Mouse (Mus musculus) adrenal gland, postnatal 36 days (tissue): ENCODE data around the gene Olfr520. TPM values are rescaled to one million over a fixed set of nuclear protein-coding genes. Genes with fewer than 3 reads are reported as not detected.
"Not testable (repeated sequence)": the region's sequence is repeated elsewhere in the genome, so short reads cannot be mapped to it uniquely, and the experiment has no call there.

Experiments used
- DNase-seq, 2 experiments: peaks; one replicate each; pipeline ENCODE4 v3.0.0; 2021; ENCODE audit warnings: mixed read lengths in 1 of 2
- long read RNA-seq, 2 experiments: library from polyadenylated mRNA; stranded (forward); transcript quantifications; one replicate each; pipeline ENCODE4 v2.0.0; 2021; ENCODE audit warnings: borderline sequencing depth in 2 of 2
- total RNA-seq, 2 experiments: library from RNA; stranded (reverse); gene quantifications; 2 replicates each; pipeline ENCODE4 v1.2.3; 2021

Gene Olfr520
- not detected for total RNA-seq
- long read RNA-seq, experiment 1 = 0 reads
- long read RNA-seq, experiment 2 = 0 reads

DNA sequence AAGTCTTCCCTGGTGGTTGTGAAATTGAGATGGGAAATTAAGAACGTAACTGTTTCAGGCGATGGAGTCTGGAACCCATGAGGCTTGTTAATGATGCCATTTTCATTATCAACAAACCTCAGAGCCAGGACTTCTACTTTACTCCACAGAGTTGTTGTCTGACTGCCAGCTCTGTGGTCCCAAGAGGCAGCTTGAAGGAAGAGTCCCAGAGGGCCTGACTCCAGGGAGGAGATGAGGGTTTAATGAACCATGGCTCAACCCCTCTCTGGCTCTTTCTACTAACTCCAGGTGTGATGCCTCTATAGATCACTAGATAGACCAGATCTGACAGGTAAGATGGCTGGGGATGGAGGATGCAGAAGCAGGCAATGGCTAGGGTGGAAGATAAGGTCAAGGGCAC is at the start of gene Olfr520:
Olfr520 (plus strand) TSS at position 301 of the 400 bp plus-strand sequence.
- DNase-seq = no peak

DNA sequence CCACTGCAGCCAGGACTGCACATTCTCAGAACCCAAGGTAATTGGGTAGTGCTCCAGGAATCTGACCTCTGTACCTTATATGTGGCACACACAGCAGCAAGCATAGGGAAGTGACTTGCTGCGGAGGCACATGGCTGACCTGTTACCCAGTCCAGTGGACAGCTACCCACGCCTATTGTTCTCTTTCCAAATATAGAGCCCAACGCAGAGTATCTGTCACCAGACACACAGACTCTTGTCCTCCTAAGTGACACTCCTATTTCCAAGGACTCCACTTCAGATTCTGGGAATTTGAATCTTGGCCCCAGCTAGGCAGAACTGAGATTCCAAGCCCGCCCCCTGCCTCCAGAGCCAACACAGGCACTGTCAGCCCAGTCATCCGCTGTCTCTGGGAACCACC is 49.3 kb upstream of the Olfr520 start:
- no peak for DNase-seq

DNA sequence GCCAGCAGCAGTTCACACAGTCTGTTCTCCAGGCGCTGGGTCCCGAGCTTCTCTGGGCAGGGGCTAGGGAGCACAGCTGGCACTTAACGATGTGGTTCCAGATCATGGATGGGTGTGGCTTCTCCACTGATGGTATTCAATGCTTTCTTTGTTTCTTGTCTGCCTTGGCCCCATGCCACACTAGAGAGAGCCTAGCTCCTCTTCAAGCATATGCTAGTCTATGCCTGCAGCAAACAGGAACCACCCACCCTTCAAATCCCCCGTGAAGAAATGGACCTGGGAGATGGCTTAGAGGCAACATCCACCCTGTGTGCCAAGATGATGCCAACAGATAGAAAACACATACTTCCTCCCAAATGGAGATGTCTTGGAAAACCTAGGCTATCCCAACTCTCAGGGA is 46.0 kb upstream of the Olfr520 start:
- no peak for DNase-seq

DNA sequence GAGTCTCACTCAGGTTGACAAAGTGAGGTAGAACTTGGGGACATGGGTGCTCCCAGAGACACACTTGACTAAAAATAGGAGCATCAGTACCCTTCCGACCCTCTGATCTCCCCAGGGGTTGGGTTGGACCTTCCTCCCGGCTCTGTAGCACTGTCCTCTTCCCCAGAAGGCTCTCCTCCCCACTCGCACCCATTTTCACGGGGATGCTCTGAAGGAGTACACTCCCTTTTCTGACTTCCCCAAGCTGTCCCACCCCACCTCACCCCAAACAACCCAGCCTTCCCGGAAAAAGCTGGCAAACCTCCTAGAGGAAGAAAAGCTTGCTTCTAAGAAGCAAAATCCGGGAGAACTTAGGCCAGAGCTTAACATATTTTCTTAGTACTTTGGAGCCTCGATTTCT is 39.3 kb upstream of the Olfr520 start:
- no peak for DNase-seq

DNA sequence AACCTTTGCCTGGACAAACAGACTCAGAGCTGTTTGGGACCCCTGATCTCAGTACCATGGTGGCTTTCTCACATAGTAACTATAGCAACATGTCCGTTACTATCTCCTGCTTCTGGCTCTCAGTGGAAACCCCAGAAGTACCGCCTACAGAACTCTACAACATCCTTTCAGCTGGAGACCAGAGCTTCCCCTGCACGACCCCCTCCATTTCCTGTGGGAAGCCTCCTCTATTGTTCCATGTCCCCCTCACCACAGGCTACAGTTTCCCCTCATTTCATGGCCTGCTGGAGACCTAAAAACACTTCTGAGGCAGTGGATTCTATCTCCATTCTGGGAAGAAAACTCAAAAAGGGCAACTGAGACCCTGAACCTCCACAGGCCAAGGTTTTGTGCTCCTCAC is 37.7 kb upstream of the Olfr520 start:
- no peak for DNase-seq

DNA sequence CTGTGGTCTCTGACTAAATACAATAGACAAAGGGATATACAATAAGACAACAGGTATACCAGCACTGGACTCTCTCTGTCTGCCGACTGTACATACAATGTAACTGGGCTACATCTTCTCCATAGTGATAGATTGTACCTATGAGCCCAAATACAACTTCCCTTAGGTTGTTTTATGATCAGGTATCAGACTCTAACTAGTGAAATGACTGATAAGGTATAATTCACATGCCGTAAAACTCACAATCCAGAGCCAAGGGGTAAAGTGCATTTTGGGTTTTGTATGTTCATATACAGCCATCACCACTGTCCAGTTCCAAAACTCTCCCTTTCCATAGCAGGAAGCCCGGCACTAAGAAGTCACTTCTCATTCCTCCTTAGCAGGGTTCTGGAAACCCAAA is 36.7 kb upstream of the Olfr520 start:
- DNase-seq = no peak

DNA sequence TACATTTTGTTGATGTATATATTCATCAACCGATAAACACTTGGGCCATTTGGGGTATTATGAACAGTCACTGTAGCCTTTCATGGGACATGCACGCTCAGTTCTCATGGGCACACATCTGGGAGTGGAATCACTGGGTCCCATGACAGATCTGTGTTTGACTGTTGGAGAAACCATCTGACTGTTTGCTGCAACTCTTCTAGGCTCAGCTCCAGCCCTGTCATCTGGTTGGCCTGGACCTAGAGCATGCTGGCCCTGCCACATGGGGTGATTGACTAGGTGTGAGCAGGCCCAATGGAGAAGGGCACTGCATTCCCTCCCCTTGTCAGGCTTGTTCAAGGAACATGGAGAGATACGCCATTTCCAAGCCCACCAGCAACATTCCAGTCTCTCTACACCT is 36.1 kb upstream of the Olfr520 start:
- no peak for DNase-seq

DNA sequence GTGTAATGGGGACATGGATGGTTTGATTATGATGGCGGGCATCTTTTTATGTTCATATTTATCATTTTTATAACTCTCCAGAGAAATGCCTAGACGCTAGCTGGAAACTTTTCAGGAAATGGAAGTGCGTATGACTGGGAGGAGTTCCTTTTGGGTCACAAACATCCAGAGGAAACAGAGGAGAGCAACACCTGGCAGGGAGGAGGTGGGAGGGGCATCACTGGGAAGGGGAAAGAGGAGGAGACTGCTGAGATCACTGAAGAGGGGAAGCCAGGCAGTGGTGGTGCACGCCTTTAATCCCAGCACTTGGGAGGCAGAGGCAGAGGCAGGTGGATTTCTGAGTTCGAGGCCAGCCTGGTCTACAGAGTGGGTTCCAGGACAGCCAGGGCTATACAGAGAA is 35.6 kb upstream of the Olfr520 start:
- not testable (repeated sequence) for DNase-seq

DNA sequence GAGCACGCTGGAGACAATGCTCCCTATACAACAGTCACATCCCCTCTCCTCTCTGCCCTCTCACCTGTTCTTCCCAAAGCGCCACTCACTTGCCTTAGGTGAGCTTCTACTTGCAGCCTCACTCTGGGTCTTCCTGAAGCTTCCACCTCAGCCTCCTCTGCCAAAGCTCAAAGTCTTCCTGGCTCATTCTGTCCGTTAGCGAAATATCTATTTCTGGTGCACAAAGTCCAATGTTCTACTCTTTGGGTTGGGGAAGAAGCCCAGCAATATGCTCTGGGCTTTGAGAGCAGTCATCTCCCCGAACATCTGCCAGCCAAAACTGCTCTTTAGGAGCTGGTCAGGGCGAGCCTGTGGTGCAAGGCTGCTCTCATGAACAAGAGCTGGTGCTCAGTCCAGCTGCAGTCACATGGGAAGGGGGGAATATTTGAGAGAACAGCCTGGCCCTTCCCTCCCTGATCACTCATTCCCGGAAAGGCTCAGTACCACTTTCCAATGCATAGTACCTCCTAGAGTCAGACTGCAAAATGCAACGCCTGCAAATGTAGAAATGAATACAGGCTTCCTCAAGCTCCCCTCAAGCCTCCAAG is 34.5 kb upstream of the Olfr520 start:
- no peak for DNase-seq

DNA sequence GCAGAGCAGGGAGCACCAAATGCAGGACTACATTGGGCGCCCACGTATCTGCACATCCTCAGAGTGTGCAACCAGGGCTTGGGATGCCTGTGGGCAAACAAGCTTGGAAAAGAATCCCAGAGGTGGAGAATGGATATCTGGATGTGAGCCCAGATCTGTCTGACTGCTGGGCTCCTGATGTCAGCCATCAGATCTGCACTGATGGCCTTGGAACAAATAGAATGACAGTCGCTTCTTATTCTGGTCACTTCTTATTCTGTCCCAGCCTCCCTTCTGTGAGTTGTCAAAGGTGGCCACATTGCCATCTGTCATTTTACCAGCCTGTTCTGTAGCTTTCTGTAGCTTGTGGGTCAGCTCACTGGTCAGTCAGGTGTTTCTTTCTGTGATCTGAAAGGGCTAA is 31.5 kb upstream of the Olfr520 start:
- DNase-seq = no peak

DNA sequence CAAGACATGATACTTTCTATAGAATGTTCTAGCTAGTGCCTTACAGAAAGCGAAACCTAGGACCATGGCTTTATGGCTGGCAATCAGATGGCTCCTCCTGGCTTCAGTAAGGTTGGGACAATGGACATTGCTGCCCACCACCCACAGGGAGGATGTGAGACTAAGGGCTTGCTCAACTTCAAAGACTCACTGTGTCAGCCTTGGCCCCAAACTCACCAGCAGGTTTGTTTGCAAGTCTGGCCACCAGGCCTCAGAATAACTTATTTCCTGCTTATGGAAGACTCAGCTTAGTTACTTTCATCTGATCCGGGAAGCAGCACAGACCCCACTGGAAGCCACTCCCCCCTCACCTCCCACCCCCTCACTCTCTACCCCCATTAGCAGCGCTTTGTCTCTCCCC is 31.0 kb upstream of the Olfr520 start:
- DNase-seq = peak in 1 of 2 experiments; percentile 27

DNA sequence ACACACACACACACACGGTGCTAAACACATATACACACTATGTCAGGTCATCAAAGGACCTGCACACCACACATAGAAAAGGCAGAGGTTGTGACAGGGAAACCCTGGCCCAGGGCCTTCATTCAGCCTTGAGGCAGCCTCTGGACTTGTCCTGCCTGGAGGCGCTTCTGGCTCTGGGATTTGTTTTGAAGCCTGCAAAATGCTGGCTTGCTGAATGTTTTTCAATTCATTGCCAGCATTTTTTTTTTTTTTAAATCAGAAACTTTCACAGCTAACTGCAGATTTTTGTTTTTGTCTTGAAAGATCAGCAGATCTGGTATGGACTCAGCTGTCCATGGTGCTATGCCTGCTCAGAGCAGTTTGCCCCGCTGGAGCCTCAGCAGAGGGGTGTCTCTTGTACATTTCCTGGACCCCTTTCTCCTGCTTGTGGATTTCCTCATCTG is 30.3 kb upstream of the Olfr520 start:
- DNase-seq = peak; percentile 62 to 67

DNA sequence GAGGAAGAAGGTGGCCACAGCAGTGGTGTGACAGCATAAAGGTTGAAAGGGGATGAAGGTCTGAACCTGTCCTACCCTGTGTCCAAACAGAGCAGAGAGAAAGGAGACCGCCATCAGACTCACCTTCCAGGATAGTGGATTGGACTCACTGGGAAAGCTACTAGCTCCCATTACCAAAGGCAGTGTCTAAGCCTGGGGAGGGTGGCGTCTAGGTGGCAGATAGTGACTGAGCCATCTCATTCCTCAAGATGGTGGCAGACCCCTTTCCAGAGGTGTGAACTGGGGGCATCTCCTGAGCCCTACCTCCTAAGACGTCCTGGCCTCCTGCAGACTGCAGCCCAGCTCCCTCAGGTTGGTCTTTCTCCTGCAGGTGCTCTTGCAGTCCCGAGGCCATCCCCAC is 29.4 kb upstream of the Olfr520 start:
- no peak for DNase-seq

DNA sequence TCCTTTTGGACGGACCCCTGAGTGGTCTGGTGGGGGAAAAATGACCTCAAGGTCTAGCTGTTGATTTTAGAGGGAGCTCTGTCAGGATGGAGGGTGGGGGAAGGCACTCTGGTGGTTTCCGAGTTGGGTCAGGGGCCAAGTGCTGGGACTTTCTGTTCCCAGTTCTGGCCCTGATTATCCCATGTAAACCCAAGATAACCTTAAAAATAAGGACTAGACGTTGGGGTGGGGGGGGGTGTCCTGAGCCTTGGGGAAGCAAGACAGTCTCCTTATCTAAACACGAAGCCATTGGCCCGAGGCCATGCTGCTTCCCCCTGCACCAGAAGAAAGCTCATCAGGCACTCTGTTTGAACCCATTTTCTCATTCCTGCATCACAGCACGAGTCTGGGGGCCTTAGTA is 27.9 kb upstream of the Olfr520 start:
- no peak for DNase-seq

DNA sequence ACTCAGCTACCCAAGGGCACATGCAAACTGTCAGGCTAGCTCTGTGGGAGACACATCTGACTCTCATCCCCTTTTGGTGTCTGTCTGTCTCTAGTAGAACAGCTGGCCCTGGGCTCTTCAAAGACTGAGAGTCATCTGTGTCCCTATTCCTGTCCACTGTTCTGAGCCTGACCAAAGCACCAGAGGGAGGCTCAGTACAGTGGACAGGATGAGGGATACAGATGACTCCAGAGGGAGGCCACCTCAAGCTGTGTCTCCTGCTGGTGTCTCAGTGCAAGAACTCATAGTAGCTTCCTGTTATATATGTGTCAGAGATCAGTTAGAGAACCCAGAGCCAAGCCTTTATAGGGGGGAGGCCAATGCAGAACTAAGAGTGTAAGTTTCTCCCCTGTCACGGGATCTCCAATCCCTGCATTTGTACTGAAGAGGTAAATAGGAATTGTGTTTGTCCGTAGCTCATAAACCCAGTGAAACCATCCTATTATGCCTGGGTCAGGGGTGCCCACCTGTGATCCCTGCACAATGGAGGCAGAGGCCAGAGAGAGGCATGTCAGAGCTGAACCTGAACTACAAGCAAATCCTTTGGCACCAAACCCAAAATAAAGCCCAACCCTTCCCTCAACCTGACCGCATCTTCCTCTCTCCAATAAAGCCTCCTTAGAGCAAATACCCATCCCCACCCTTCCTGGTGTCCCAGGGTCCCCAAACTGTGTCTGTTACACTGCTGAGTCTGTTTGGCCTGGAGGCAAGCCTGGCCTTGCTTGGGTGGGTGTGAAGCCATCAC is 25.1 kb upstream of the Olfr520 start:
- DNase-seq = no peak

DNA sequence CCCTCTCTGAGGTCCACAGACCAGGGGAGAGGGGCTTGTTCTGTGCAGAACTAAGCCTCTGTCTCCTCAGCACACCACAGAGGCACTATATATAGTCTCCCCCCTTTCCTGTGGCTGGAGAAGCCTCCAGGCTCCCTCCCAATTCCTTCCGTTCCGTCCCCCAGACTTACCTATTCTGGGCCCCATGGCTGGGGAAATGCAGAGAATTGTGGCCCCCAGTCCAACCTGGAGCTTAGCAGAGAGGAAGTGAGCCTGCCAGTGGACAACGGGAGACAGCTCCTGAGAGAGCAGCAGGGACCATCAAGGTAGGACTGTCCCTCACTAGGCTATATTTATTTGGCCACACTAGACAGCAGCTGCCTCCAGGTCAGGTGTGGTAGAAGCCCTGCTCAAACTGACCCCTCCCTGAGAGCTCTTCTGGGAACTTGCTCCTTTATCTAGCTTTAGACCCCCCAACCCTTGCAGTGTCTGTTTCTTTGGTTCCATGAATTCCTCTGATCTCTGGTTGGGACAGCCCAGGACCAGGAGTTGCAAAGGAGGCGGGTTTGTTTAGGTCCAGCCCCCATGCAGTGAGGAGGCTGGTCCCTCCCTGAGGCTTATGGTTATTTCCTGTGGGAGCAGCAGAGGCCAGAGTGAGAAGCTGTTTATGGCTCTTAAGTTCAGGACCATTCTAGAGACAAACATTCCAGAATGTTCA is 23.6 kb upstream of the Olfr520 start:
- DNase-seq = peak; percentile 55 to 70

DNA sequence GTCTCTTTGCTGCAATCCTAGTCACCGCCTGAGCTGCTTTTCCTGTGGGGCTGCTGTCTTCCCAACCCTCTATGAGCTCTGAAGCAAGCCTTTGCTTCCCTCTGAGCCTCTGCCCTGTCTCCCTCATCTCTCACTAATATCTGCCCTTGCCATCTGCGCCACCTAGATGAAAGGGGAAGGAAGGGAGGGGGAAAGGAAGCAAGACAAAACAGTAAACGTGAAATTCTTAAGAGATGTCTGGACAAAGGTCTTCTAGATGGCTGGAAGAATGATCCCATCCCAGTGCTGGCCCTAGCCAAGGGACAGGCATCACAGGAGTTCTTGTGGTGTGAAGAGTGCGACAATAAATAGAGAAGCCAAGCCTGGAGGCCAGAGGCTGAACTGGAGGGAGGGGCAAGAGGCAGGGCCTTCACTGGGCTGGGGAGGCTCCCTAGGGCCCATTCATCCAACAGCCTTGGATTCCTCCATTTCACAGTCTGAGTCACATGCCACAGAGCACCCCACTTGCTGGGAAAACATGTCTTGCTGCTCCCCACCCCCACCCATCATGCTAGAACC is 23.0 kb upstream of the Olfr520 start:
- DNase-seq = peak; percentile 86 to 89

DNA sequence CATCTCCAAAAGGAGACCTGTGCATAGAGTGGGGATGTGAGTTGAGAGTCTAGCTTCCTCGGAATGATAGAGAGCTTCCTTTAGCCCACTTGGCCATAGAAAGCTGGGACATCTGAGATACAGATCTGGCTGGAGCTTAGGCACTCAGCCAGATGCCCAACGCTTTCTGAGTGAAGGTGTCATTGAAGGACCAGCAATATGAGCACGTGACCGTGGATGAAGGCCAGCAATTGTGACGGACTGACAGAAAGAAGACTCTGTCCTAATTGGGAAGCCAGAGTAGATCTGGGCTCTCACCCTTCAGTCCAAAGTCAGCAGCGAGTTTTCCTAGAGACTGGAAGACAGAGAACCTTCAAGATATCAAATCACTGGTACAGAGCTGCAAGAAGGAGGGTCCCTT is 22.4 kb upstream of the Olfr520 start:
- peak; percentile 65 to 74 for DNase-seq

DNA sequence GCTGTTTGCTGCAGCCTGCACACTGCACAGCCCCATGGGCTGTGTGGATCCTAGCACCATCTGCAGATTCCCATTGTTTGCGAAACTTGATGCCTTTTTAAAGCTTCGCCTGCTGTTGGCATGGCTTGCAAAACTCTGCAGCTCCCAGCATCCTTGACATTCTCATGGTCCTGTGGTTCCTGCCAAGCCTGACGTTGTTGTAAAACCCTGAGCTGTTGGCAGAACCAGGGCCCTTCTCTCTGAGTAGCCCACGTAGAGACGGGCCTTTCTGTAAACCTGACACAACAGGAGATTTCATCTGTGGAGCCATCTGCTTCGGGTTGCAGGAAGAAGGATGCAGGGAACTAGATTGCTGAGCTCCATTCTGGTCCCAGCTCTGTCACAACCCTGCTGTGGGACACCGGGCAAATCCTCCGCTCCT is 21.8 kb upstream of the Olfr520 start:
- peak; percentile 79 to 83 for DNase-seq

DNA sequence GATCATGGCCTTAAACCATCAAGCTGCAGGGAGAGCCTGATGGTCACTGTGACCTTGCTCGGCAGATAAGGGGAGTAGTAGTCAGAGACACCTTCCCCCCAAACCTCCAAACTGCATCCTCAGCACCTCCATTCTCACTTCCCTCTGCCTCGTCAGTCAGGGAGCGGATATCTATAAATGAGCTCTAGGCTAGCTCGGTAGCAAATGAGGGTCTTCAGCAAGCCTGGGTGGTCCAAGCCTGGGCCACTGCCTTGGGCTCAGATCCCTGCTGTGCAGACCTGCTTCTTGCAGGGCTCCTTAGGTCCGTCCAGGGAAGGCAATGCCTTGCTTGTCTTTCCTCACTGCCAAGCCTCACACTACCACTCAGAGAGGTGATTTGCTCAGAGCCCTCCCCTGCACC is 21.3 kb upstream of the Olfr520 start:
- peak; percentile 33 to 51 for DNase-seq

DNA sequence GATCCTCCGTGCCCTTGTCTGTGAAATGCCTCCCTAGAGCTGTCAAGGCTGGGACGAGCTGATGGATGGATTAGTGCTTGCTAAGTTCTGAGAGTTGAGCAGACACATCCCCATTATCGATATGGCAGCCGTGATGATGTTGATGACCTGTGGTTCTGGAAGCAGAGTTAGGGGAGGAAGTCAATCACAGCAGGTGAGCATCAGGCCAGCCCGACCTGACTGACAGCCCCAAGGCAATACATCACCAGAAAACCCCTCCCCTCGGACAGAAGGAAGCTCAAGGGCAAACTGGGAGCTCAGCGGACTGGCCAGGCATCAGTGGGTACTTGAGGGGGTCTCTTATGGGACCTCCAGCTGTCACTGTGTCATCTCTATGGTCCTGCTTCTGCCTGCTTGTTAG is 20.1 kb upstream of the Olfr520 start:
- no peak for DNase-seq

DNA sequence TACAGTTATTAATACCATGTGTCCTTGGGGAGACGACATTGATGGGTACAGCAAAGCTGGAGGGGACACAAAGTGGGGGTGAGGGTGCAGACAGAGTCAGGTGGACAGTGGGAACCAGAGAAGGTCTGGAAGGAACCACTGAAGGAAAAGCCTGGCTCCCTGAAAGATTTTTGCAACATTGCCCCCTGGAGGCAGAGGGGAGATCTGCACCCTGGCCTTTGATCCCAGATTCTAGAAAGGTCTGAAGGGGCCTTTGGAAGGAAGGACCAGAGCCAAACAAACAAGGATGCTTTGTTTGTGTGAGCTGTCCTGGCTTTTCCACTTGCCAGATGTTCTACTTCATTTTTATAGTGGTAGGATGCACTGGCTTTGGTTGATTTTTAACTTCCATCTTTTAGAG is 19.6 kb upstream of the Olfr520 start:
- DNase-seq = peak; percentile 65 to 80

DNA sequence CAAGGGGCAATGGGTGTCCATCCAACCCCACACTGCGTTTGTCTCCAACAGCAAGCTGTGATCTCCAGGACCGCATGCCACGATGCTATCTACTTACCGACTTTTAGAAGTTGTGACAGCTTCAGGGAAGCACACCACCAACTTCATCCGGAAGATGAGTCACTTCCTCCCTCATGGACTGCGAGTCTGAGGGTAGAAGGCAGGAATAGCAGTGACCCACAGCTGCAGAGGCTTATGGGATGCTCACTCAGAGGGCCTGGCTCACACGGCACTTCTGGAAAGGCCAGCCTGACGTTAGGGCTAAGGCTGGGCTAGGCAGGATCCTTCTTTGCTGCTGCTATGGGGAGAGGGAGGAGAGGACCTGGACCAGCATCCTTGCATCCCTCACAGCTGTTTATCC is 18.9 kb upstream of the Olfr520 start, which contains the start of gene Slco2b1:
Slco2b1 (minus strand) TSS at position 175 of the 400 bp plus-strand sequence.
- DNase-seq = peak in 1 of 2 experiments; percentile 24
